Mouse (Mus musculus) midbrain, embryonic 10.5 days (tissue): Measurements from ENCODE around the gene Ovol3. TPM values are rescaled to one million over a fixed set of nuclear protein-coding genes. Genes with fewer than 3 reads are reported as not detected.

Experiments
- DNase-seq: peaks from one replicate; pipeline ENCODE4 v3.0.0-alpha.2; 2017; ENCODE audit warnings: low spot score
- H3K27ac ChIP-seq: fragments of 300-500 bp; sonication (generic); replicated peaks from 2 replicates; pipeline ENCODE4 v1.5.1; 2016; ENCODE audit warnings: mild to moderate bottlenecking
- H3K27me3 ChIP-seq: fragments of 300-500 bp; sonication (generic); 2 replicates; pipeline ENCODE4 v1.6.1; 2016; ENCODE audit warnings: low read depth, mild to moderate bottlenecking; ENCODE audit not compliant: poor library complexity, severe bottlenecking
- H3K36me3 ChIP-seq: fragments of 300-500 bp; sonication (generic); 2 replicates; pipeline ENCODE4 v1.6.1; 2016; ENCODE audit warnings: mild to moderate bottlenecking, moderate library complexity
- H3K4me1 ChIP-seq: fragments of 300-500 bp; sonication (generic); 2 replicates; pipeline ENCODE4 v1.6.1; 2016
- H3K4me3 ChIP-seq: fragments of 300-500 bp; sonication (generic); 2 replicates; pipeline ENCODE4 v1.5.1; 2016; ENCODE audit warnings: mild to moderate bottlenecking, moderate library complexity
- H3K9me3 ChIP-seq: fragments of 300-500 bp; sonication (generic); replicated peaks from 2 replicates; pipeline ENCODE4 v1.6.1; 2016; ENCODE audit warnings: mild to moderate bottlenecking
- WGBS: fragments of 180-500 bp; shearing (Covaris S2); methylation state at CpG from one replicate; pipeline ENCODE4 v1.1.7; 2016; 5-methylcytosine and 5-hydroxymethylcytosine counted together
- polyA plus RNA-seq: library from polyadenylated mRNA; unstranded; fragments of >200 nt; fragmentation: Nextera tagmentation; extraction: Ambion mirVana; gene quantifications from 2 replicates; pipeline ENCODE4 v1.2.1, GENCODE M21; 2016

Ovol3 gene
- polyA plus RNA-seq, 1 experiment from 2014 or later: not detected

DNA sequence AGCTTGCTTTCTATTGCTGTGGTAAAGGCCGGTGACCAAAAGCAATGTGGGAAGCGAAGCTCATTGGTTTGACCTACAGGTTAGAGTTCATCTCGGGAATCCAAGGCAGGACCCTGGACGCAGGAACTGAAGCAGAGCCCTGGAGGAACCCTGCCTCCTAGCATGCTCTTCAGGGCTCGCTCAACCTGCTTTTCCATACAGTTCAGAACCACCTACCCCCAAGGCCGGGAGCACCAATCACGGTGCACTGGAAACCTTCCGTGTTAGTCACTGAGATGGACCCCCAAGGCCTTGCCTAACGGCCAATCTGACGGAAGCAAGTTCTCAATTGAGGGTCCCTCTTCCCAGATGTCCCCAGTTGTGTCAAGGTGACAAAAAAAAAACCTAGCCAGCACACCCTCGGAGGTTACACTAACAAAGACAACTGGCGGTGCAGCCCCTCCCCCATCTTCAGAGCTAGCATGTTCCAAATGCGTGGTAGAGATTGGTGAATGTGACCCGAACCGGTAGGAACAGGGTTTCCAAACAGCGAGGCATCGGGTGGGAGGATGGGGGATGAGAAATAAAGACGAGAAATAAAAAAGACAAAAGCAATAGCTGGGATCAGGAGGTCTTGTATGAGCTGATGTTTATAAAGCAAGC is 35.9 kb downstream of the Ovol3 start:
- no peak overlapping the region for H3K4me3 ChIP-seq
- 85% methylated on average over 18 of the region's 18 CpGs for WGBS
- H3K36me3 ChIP-seq: no peaks in the 10 kb centered on the region
- H3K27me3 ChIP-seq: no peaks in the 10 kb centered on the region
- H3K27ac ChIP-seq: no peak overlapping the region
- DNase-seq: no peak
- H3K4me1 ChIP-seq: peaks cover 14% of the 10 kb centered on the region
- H3K9me3 ChIP-seq: no peaks in the 10 kb centered on the region

DNA sequence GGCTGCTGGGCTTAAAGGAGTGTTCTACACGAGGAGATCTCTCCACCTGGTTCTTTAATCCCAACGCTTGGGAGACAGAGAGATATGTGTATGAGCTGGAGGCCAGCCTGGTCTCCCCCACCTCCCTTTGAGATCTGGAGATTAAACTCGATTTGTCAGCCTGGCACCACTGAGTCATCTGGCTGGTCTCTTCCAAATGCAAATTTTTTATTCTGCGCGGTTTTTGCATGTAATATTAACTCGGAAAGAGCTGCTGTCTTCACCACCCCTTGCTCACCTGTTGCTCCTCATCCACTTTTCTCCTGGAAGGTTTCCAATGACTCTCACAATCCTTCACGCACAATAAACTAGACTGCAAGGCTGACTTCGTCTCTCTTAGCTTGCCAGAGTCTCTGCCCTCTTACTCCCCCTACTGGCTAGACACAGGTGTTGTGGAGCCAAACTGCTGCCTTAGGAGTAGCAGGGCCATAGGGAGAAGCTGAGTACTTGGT is 37.0 kb downstream of the Ovol3 start, which contains the start of gene Capns1:
Gene Capns1, minus strand, starts transcription at position 331 of the 491 bp plus-strand sequence.
- 12% methylated on average over 8 of the region's 8 CpGs for WGBS
- Histone ChIP-seq H3K36me3 (no peaks in the 10 kb centered on the region), H3K4me1 (peaks cover 16% of the 10 kb centered on the region), H3K9me3 (no peaks in the 10 kb centered on the region), H3K27ac (no peak within 1 kb of the TSS), H3K27me3 (no peaks in the 10 kb centered on the region), H3K4me3 (peak within 1 kb of the TSS; percentile 23; the same call in 1 of the 2 replicates)
- DNase-seq: peak; percentile 70

DNA sequence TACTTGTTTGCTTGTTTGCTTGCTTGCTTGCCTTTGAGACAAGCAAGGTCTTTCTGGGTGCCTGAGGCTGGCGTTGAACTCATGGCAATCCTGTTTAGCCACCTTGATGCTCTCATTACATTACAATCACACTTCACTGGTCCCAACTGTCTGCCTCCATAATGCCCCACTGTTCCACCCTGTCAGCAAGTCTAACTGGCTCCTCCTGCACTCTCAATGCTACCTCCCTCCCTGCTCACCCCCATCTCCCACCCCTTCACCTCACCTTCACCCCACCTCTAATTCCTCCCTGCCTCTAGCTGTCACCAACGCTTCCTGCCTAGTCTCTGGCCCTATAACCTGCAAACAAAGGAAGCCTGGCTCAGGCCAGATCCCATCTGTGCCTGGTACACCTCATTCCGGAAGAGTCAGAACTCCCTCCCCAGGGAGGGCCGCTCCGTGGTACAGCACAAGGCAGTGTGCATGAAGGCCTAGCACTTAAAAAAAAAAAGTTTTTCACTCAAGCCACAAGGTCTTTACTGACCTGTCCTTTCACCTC is 37.9 kb downstream of the Ovol3 start:
- peaks cover 25% of the 10 kb centered on the region for H3K4me1 ChIP-seq
- H3K4me3 ChIP-seq: no peak overlapping the region
- DNase-seq: no peak
- no peaks in the 10 kb centered on the region for H3K36me3 ChIP-seq
- no peaks in the 10 kb centered on the region for H3K9me3 ChIP-seq
- H3K27ac ChIP-seq: no peak overlapping the region
- H3K27me3 ChIP-seq: no peaks in the 10 kb centered on the region
- 74% methylated on average over 5 of the region's 5 CpGs for WGBS

DNA sequence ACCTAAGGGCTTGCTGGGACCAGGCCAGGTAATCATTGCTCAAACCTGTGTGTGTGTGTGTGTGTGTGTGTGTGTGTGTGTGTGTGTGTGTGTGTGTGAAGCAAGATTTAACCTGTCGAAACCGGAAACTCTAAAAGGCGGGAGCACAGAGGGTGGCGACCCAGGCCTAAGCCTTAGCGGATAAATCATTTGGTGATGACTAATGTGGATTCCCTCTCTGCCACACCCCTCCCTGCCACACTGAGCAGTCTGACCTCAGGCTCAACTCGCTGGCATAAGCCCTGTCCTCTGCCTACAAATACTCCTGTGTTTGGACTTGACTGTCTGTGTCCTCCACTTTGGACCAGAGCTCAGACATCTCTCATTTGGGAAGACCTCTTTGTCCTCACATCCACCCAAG is 39.4 kb downstream of the Ovol3 start:
- Histone ChIP-seq H3K27ac (no peak overlapping the region), H3K4me3 (no peak overlapping the region), H3K36me3 (peaks cover 14% of the 10 kb centered on the region), H3K4me1 (peaks cover 28% of the 10 kb centered on the region), H3K27me3 (no peaks in the 10 kb centered on the region), H3K9me3 (no peaks in the 10 kb centered on the region)
- WGBS: 83% methylated on average over 6 of the region's 6 CpGs
- DNase-seq: no peak

DNA sequence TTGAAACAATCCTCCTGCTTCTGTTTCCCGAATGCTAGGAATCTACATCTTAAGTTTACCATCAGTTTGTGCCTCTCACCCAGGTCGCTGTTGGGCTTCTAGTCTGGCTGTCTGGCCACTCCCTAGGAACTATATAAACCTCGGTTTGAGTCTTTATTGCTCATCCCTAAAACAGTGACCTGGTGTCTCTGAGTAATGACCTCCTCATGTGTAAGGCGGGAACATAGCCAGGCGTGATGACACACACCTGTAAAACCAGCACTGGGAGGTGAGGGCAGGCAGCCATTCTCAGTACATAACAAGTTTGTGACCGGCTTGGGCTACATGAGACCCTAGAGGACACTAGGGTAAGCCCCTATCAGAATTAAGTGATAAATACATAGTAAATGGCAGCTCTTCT is 40.1 kb downstream of the Ovol3 start:
- no peaks in the 10 kb centered on the region for H3K27me3 ChIP-seq
- H3K9me3 ChIP-seq: no peaks in the 10 kb centered on the region
- peaks cover 28% of the 10 kb centered on the region for H3K4me1 ChIP-seq
- no peak for DNase-seq
- H3K36me3 ChIP-seq: peaks cover 21% of the 10 kb centered on the region
- peak overlapping the region; percentile 86 for H3K27ac ChIP-seq
- peak overlapping the region; percentile 83 for H3K4me3 ChIP-seq
- 73% methylated on average over 6 of the region's 6 CpGs for WGBS

DNA sequence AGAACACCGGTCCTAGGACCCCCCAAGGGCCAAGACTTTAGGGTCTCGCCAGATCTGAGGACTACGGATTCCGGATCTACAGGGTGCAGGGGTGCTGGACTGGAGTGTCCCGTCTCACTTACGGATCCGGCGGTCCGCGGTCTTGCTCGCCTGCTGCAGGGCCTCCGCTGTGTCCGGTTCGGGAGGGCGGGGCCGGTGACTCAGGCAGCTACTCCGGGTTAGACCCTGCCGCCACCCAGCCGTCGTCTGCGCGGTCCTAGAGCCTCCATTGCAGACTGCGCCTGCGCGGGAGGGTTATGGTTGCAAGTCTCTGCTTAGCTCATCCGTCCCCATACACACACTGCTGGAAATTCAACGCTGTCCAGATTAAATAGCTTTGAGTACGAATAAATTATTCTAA is 40.6 kb downstream of the Ovol3 start:
- Histone ChIP-seq H3K4me1 (peaks cover 28% of the 10 kb centered on the region), H3K9me3 (no peaks in the 10 kb centered on the region), H3K27me3 (no peaks in the 10 kb centered on the region), H3K27ac (peak overlapping the region; percentile 86), H3K4me3 (peak overlapping the region; percentile 83), H3K36me3 (peaks cover 27% of the 10 kb centered on the region)
- DNase-seq: peak; percentile 98
- WGBS: under 1% methylated on average over 28 of the region's 28 CpGs

DNA sequence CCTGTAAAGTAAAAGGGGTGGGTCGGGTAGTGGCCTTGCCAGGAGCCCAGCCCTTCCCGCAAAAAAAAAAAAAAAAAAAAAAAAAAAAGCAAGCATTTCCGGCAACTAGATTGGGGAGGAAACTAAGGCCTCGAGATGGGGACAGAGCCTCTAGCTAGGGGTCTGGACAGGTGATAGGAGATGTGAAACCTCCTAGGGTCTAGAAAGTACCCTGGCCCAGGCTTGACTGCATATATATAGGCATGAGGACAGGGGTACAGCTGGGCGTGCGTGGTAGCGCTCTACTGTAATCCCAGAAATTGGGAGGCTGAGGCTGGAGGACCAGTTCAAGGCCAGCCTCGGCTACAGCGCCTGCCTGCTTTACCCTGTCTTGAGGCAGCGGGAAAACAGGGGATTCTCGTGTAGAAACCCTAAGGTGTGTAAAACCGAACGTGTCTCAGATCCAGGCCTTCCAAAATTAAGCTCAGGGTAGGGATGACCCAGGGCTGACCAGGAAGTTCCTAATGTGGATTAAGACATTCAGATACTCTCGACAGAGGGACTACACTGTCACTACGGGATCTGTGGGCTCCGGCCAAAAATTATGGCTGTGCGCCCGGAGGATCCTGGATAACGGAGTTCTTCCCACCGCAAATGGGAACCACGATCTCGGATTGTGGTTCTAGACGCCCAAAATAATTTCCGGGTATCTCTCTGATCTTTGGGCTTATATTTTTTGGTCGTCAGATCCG is 41.3 kb downstream of the Ovol3 start:
- peak overlapping the region; percentile 86 for H3K27ac ChIP-seq
- DNase-seq: peak; percentile 44
- H3K27me3 ChIP-seq: no peaks in the 10 kb centered on the region
- no peaks in the 10 kb centered on the region for H3K9me3 ChIP-seq
- H3K36me3 ChIP-seq: peaks cover 29% of the 10 kb centered on the region
- H3K4me3 ChIP-seq: peak overlapping the region; percentile 83
- H3K4me1 ChIP-seq: peaks cover 28% of the 10 kb centered on the region
- WGBS: under 1% methylated on average over 26 of the region's 26 CpGs

DNA sequence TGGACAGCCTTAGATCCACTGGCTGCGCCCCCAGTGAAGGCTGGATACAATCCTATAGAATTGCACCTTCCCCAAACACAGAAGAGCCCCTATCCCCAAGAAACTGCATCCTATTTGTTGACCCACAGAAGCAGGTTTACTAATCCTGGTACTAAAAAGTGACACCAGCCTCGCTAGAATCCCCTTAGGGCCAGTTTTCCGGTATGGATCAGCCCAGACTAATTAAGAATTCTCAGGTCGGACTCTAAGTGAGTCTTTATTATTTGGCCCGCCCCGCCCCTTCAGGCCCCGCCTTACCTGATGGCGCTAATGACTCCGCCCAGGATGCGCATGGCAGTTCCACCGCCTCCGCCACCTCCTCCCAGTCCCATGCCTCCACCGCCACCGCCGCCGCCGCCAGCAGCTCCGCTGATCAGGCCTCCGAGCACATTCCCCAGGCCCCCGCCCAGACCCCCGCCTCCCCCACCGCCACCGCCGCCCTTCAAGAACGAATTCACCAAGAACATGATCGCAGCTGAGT is 41.9 kb downstream of the Ovol3 start:
- Histone ChIP-seq H3K36me3 (peaks cover 35% of the 10 kb centered on the region), H3K4me3 (peak overlapping the region; percentile 83), H3K9me3 (no peaks in the 10 kb centered on the region), H3K4me1 (peaks cover 28% of the 10 kb centered on the region), H3K27ac (peak overlapping the region; percentile 86), H3K27me3 (no peaks in the 10 kb centered on the region)
- under 1% methylated on average over 26 of the region's 26 CpGs for WGBS
- peak; percentile 81 for DNase-seq

DNA sequence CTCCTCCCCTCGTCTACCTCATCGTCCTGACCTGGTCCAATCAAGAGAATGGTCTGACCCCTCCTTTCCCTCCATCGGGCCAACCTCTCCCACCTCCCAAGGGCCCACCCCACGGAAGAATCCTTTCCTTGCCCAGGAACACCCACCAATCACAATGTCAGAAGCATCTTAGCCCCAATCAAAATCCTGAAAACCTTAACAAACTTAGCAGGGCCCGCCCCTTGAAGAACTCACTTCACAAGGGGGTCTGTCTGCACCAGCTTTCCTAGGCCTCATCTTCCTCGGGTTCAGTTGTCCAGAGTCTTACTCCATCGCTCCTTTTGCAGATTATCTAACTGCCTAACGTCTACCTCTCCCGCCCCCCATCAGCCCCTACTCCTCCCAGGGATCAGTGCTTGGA is 42.5 kb downstream of the Ovol3 start:
- DNase-seq: no peak

DNA sequence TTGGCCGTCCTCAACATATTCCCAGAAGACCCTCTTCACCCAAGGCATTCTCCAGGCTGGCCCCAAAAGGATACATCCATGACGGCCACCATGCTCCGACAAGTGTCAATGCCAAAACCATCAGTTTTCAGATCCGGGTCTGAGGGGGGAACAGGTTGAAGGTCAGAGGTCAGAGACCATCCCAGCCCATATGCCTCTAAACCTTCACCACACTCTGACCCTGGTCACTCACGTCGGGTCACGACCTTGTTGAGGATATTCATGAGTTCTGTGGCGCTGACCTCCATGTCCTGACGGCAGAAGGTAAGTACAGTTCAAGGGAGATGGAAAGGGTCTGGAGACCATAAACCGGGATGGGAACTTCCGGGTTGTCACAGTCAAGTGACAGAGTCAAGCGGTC is 43.4 kb downstream of the Ovol3 start:
- Histone ChIP-seq H3K27ac (no peak overlapping the region), H3K36me3 (peaks cover 51% of the 10 kb centered on the region), H3K4me3 (no peak overlapping the region), H3K27me3 (no peaks in the 10 kb centered on the region), H3K4me1 (peaks cover 28% of the 10 kb centered on the region), H3K9me3 (no peaks in the 10 kb centered on the region)
- DNase-seq: no peak
- WGBS: 91% methylated on average over 12 of the region's 12 CpGs

More for the DNA sequence above, 42.5 kb downstream of the Ovol3 start:
- H3K36me3 ChIP-seq: peaks cover 41% of the 10 kb centered on the region
- no peak overlapping the region for H3K27ac ChIP-seq
- 15% methylated on average over 9 of the region's 9 CpGs for WGBS
- H3K4me3 ChIP-seq: peak overlapping the region; percentile 83
- H3K27me3 ChIP-seq: no peaks in the 10 kb centered on the region
- H3K9me3 ChIP-seq: no peaks in the 10 kb centered on the region
- peaks cover 28% of the 10 kb centered on the region for H3K4me1 ChIP-seq

DNA sequence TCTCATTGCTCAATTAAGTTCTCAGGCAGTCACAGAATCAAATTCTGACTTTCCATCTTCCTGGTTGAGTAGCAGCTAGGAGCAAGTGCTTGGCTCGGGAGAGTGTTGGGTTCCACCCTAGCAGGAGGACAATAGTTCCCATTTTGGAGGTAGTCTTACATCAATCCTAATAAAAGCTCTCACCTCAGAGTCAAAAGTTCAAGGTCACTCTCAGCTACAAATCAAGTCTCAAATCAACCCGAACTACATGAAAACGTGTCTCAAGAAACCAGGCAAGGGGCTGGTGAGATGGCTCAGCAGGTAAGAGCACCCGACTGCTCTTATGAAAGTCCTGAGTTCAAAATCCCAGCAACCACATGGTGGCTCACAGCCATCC is 46.4 kb downstream of the Ovol3 start:
- WGBS: 92% methylated on average over 4 of the region's 4 CpGs
- no peak for DNase-seq
- Histone ChIP-seq H3K27me3 (no peaks in the 10 kb centered on the region), H3K36me3 (peaks cover 73% of the 10 kb centered on the region), H3K27ac (no peak overlapping the region), H3K4me1 (peaks cover 28% of the 10 kb centered on the region), H3K4me3 (no peak overlapping the region), H3K9me3 (no peaks in the 10 kb centered on the region)

DNA sequence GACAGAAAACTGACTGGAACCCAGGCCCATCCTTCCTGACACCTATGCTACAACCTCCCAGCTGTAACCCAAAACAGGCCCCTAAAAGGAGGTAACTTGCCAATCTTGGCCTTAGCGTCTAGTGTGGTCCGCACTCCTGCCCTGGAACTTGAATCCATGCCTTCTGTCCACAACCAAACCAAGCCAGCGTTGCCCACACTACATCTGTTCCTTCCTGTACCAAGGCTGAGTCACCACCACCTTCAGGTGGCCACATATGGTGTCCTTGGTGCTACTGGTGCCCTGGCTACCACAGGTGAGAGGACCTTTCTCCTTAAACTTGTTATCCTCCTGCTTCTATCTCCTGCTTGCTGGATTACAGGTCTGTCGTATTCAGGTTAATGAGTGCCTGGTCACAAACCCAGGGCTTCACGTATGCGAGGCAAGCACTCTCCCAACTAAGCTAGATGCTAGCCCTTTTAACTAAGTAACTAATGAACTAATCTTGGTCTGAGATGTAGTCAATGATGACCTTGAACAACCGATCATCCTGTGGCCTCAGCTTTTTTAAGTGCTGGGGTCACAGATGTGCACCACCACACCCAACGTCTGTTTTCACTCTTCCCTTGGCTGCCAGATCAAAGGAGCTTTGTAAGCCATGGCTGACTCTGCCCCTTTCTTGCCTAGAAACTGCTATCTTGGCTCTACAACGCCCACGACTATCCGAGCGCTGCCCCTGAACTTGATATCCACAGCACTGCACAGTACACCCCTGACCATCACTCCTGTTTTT is 47.0 kb downstream of the Ovol3 start:
- Histone ChIP-seq H3K9me3 (no peaks in the 10 kb centered on the region), H3K27ac (no peak overlapping the region), H3K36me3 (peaks cover 73% of the 10 kb centered on the region), H3K4me3 (no peak overlapping the region), H3K4me1 (peaks cover 29% of the 10 kb centered on the region), H3K27me3 (no peaks in the 10 kb centered on the region)
- 91% methylated on average over 12 of the region's 12 CpGs for WGBS
- no peak for DNase-seq
